Mouse (Mus musculus) brain, embryonic 14.5 days (tissue): ENCODE results near the gene Snx13. TPM values are rescaled to one million over a fixed set of nuclear protein-coding genes. Genes with fewer than 3 reads are reported as not detected.
A peak's percentile ranks its signal among the peaks of the same experiment; 100 is the strongest.

Source experiments
- DNase-seq: peaks from one replicate; pipeline ENCODE4 v3.0.0-alpha.2; 2011; ENCODE audit warnings: low read depth
- CTCF ChIP-seq: fragments of 200-500 bp; IDR thresholded peaks from 2 replicates; pipeline ENCODE4 v1.5.1; 2012; ENCODE audit warnings: inconsistent platforms, mild to moderate bottlenecking, moderate library complexity, borderline replicate concordance; ENCODE audit not compliant: insufficient read depth, insufficient read length; ENCODE audit errors: extremely low read depth
- POLR2A ChIP-seq: fragments of 200-500 bp; IDR thresholded peaks from 2 replicates; pipeline ENCODE4 v1.6.1; 2012; ENCODE audit warnings: mild to moderate bottlenecking, inconsistent platforms, borderline replicate concordance; ENCODE audit not compliant: poor library complexity, insufficient read depth, insufficient read length, severe bottlenecking; ENCODE audit errors: extremely low read depth
- polyA plus RNA-seq: library from polyadenylated mRNA; depleted of rRNA; stranded (reverse); fragments of >200 nt; gene quantifications from 2 replicates; pipeline ENCODE4 v1.2.3, GENCODE M21; 2012; rRNA removed

Snx13 gene
- 10.8 and 13.3 TPM in 2 replicates for polyA plus RNA-seq

DNA sequence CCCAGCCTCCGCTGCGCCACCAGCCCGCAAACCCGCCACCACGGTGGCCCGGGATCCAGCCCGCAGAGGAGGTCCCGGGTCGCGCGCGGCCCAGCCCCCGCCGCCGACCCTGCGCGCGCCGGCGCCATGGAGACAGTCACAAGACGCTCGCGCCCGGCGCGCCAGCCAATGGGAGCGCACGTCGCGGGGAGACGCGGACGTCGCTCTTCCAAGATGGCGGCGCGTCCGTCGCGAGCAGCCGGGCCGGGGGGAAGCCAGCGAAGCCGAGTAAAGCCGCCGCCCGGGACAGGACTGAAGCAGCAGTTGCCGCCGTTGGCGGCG is at the start of gene Snx13:
Gene Snx13 (plus strand): TSS at position 188 of the 321 bp plus-strand sequence.
- peak; percentile 97 for DNase-seq
- peak; percentile 82 for TF ChIP-seq POLR2A
- TF ChIP-seq CTCF = no peak

GRCm38 (mm10) chr12:34997597-34998182 is 49.3 kb upstream of the Snx13 start:
- no peak for TF ChIP-seq POLR2A
- TF ChIP-seq CTCF = no peak
- DNase-seq = no peak

- DNase-seq = peak; percentile 28
- no peak for TF ChIP-seq POLR2A
- no peak for TF ChIP-seq CTCF
Observed at GRCm38 (mm10) chr12:34998778-34999467, 48.1 kb upstream of the Snx13 start.

- TF ChIP-seq CTCF (no peak), POLR2A (no peak)
- peak; percentile 55 for DNase-seq
Observed at GRCm38 (mm10) chr12:35000323-35000722, 46.7 kb upstream of the Snx13 start.

GRCm38 (mm10) chr12:35005748-35006147 is 41.2 kb upstream of the Snx13 start:
- TF ChIP-seq POLR2A (no peak), CTCF (no peak)
- peak; percentile 66 for DNase-seq

GRCm38 (mm10) chr12:35007851-35008250 is 39.1 kb upstream of the Snx13 start:
- DNase-seq = peak; percentile 61

DNA sequence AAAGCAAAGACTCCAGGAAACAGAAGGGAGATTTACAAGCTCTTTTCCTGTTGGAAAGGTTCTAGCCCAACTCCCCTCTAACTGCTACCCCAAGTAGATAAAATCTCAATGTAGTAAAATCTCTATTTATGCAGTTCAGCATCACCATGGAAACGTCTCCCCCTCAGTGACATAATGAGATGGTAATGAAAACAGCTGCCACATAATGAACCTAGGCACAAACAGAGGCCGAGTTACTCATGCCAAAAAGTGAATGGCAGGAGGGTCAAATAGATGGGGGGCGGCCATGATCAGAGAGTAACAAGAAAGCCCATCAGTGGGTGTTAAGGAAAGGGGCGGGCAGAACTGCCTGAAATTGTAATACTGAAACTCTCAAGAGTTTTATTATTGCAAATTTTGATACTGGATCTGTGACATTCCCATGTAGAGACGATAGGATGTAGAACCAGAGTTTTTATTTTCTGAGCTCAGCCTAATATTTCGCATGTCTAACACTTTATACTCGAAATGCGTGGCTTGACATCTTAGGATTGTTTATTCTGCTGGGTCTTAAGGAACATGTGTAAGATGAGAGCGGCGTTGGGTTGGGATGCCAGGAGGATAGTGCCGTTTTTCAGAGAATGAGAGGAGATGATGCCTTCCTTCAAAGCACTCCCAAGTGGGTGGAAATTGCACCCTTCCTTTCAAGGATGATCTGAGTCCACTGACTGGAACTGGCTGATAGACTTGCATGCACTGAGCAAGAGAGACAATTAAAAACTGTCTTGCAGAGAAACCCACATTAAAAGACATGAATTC is 38.4 kb upstream of the Snx13 start:
- peak; percentile 97 for DNase-seq
- TF ChIP-seq CTCF (no peak), POLR2A (no peak)

More at GRCm38 (mm10) chr12:35007851-35008250, 39.1 kb upstream of the Snx13 start:
- TF ChIP-seq POLR2A (no peak), CTCF (no peak)

- no peak for DNase-seq
- no peak for TF ChIP-seq CTCF
- TF ChIP-seq POLR2A = no peak
Observed at GRCm38 (mm10) chr12:35011462-35011861, 35.5 kb upstream of the Snx13 start.

DNA sequence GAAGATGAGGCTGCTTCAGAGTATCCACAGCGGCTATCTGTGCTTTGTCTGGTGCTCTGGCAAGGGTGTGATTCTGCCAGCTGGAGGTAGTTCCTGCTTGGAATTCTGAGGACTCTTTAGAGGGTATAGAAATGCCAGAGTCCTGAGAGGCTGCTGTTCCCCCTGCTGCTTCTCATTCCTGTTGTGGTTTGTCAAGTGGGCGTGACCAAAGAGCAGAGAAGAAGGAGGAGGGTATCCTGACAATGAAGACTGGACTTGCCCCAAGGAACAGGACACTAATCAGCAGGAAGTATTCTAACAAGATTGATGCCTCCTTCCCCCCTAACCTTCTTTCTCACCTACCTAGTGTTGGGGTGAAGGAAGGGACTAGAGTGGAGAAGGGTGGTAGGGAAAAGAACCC is 33.0 kb upstream of the Snx13 start:
- TF ChIP-seq POLR2A (no peak), CTCF (no peak)

GRCm38 (mm10) chr12:35016056-35016455 is 30.9 kb upstream of the Snx13 start:
- DNase-seq = peak; percentile 85
- TF ChIP-seq CTCF (peak; percentile 52; the same call in 1 of the 2 replicates), POLR2A (no peak)

More for the DNA sequence above, 33.0 kb upstream of the Snx13 start:
- no peak for DNase-seq

- no peak for DNase-seq
Observed at GRCm38 (mm10) chr12:35016481-35017250, 30.3 kb upstream of the Snx13 start.

DNA sequence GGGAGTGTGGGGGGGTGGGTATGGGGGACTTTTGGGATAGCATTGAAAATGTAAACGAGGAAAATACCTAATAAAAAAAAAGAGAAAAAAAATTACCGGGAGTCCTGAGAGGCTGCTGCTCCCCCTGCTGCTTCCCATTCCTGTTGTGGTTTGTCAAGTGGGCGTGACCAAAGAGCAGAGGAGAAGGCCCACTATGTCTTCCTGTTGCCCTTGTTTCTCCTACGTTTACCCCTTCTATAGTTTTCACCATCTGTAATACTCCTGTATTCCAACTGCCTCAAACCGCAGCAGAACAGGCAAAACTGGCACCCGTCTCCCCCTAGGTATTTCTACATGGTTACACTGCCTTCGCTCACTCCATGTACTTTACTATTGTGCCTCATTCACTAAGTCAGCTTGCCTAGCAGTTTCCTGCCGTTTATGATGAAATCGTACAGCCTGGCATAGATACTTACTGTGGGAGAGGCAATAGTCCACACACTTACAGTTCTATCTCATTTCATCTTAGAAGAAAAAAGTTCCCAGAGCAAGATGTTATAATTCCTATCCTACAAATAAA is 28.2 kb upstream of the Snx13 start:
- TF ChIP-seq POLR2A (no peak), CTCF (no peak)

More at GRCm38 (mm10) chr12:35016481-35017250, 30.3 kb upstream of the Snx13 start:
- TF ChIP-seq POLR2A (no peak), CTCF (no peak)

More for the DNA sequence above, 28.2 kb upstream of the Snx13 start:
- DNase-seq = no peak
